Mouse (Mus musculus): ENCODE measurements around the gene Ankdd1a. TPM values are rescaled to one million over a fixed set of nuclear protein-coding genes. Genes with fewer than 3 reads are reported as not detected.
A peak's percentile ranks its signal among the peaks of the same experiment; 100 is the strongest.

The Ankdd1a gene
- not detected in 2 replicates for polyA plus RNA-seq (2015; fragmentation: Nextera tagmentation; extraction: Ambion mirVana)

DNA sequence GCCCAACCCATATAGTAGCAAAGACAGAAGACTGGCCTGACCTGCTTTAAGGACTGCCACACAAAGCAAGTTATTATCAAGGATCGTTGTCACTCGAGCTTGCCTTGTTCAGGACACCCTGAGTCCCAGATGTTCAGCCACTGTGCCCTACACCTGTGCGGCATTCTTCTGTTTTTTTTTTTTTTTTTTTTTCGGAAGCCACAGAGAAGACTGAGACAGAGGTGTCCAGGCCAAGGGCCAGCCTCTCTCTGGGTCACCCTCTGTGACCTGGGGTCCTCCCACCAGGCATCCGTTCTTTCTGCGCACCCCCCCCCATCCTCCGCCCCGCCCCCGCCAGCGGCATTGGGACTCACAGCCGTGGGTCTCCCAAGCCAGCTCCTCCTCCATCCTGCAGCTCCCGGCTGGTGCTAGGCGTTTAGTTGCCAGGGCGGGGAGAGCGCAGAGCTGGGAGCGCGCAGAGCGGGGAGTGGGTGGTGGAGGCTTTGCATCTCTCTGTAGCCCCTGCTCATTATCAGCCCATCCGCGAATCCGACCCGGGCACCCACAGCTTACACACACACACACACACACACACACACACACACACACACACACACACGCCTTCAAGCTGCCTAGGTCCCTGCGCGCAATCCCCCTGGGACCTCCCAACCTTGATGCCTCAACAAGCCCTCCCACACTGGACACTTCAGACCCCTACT, at the start of gene Ankdd1a:
Ankdd1a (minus strand) TSS at position 387 of the 698 bp plus-strand sequence.
- peak within 1 kb of the TSS; percentile 47 for H3K4me2 ChIP-seq (replicated peaks)
- H3K4me1 ChIP-seq (replicated peaks) = peaks cover 9% of the 10 kb centered on the region
- no peaks in the 10 kb centered on the region for H3K9me3 ChIP-seq
- 7% methylated on average over 25 of the region's 25 CpGs for WGBS
- H3K9ac ChIP-seq = no peak within 1 kb of the TSS; the same call in 1 of the 2 replicates
- H3K4me3 ChIP-seq (replicated peaks) = peak within 1 kb of the TSS; percentile 14
- H3K27me3 ChIP-seq (replicated peaks) = peaks cover 4% of the 10 kb centered on the region; the same call in 1 of the 2 replicates
- no peak within 1 kb of the TSS for H3K27ac ChIP-seq
- no peak for ATAC-seq
- no peaks in the 10 kb centered on the region for H3K36me3 ChIP-seq

DNA sequence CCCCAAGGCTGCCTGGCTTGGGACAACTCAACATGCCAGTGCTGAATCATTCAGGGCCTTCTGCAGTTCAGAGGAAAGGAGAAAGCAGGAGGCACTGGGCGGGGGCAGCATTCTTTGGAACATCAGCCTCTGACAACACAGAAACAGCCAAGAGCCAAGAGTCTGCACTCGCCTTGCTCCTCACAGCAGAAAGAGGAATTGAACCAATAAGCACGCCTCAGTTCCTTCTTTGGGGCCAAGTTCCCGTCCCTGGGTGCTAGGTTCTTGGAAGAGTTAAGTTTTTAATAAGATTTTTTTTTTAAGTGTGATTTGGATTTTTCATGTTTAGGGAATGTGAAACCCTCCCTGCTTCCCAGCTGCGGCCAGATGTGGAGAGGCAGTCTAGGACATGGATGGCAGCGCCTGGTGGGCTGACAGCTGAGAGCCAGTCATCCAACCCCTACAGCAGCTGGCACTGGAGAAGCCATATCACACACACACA, 49.5 kb upstream of the Ankdd1a start:
- ATAC-seq = no peak
- WGBS = 64% methylated on average over 6 of the region's 6 CpGs

DNA sequence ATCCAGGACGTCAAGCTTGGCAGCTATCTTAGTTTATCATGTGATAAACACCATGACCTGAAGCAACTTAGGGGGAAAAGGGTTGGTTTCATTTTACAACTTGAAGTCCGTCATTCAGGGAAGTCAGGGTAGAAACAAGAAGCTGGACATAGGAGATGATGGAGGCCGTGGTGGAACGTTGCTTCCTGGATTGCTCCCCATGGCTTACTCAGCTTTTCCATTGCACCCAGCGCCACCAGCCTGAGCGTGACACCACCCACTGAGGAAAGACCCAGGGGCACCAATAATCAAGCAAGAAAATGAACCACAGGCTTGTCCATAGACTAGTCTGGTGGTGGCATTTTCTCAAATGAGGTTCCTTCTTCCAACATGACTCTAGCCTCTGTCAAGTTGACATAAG, 48.8 kb upstream of the Ankdd1a start:
- WGBS = 84% methylated on average over 6 of the region's 6 CpGs
- no peak overlapping the region for H3K4me2 ChIP-seq (replicated peaks)
- H3K4me3 ChIP-seq (replicated peaks) = no peak overlapping the region
- no peaks in the 10 kb centered on the region for H3K9me3 ChIP-seq
- H3K4me1 ChIP-seq (replicated peaks) = 0 out of 2 replicates have a peak, but pooled peaks cover 2% of the 10 kb centered on the region
- H3K27me3 ChIP-seq (replicated peaks) = no peaks in the 10 kb centered on the region
- ATAC-seq = no peak
- no peak overlapping the region for H3K9ac ChIP-seq
- H3K36me3 ChIP-seq = peaks cover 6% of the 10 kb centered on the region; the same call in 1 of the 2 replicates
- H3K27ac ChIP-seq = peak overlapping the region; percentile 72; the same call in 1 of the 2 replicates

More for the DNA sequence above, 49.5 kb upstream of the Ankdd1a start:
- Histone ChIP-seq H3K4me2 (replicated peaks) (no peak overlapping the region), H3K4me3 (replicated peaks) (no peak overlapping the region), H3K36me3 (peaks cover 6% of the 10 kb centered on the region; the same call in 1 of the 2 replicates), H3K9me3 (no peaks in the 10 kb centered on the region), H3K27ac (peak overlapping the region; percentile 72), H3K4me1 (replicated peaks) (0 out of 2 replicates have a peak, but pooled peaks cover 2% of the 10 kb centered on the region), H3K9ac (no peak overlapping the region), H3K27me3 (replicated peaks) (no peaks in the 10 kb centered on the region)

DNA sequence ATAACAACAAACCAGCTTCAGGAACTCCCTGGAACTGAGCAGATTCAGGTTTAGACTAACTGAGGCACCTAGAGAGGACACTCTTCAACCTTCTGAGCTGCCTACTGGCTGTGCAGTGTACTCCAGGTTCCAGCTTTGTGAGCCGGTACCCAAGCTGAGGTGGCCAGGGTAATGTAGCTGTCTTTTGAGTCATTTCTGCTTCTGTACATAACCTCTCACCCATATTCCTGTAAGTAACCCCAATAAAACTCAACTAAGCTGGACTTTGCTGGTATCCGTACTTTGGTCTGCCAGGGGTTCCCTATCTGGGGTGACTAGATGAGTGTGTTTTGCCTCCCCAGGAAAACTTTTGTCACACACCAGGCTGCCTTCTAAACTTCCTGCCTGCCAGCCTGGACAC, 44.7 kb upstream of the Ankdd1a start:
- peak; percentile 39 for ATAC-seq
- Histone ChIP-seq H3K27ac (no peak overlapping the region), H3K36me3 (0 out of 2 replicates have a peak, but pooled peaks cover 8% of the 10 kb centered on the region)

DNA sequence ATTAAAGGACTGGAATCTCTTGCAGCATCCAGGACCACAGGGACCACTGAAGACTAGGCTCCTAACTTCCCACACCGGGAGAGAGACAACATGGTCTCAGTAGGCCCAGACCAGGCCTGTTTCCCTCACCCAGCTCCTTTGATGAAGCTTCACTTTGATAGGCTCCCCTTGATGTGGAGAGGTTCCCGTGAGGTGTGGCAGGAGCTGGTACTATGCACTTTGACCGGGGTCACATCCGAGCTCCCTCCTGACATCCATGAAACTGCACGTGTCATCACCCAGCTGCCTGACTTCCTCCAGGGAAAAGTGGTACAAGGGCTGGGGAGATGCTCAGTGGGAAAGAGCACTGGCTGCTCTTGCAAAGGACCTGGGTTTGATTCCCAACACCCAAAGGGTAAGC, 43.1 kb upstream of the Ankdd1a start:
- Histone ChIP-seq H3K27me3 (replicated peaks) (no peaks in the 10 kb centered on the region), H3K4me2 (replicated peaks) (no peak overlapping the region), H3K4me3 (replicated peaks) (no peak overlapping the region), H3K27ac (no peak overlapping the region), H3K9ac (no peak overlapping the region), H3K4me1 (replicated peaks) (peaks cover 17% of the 10 kb centered on the region), H3K36me3 (0 out of 2 replicates have a peak, but pooled peaks cover 8% of the 10 kb centered on the region), H3K9me3 (no peaks in the 10 kb centered on the region)
- no peak for ATAC-seq
- WGBS = 83% methylated on average over 5 of the region's 5 CpGs

More for the DNA sequence above, 44.7 kb upstream of the Ankdd1a start:
- no peaks in the 10 kb centered on the region for H3K9me3 ChIP-seq
- no peak overlapping the region for H3K4me2 ChIP-seq (replicated peaks)
- no peaks in the 10 kb centered on the region for H3K27me3 ChIP-seq (replicated peaks)
- H3K4me1 ChIP-seq (replicated peaks) = peaks cover 20% of the 10 kb centered on the region
- no peak overlapping the region for H3K9ac ChIP-seq
- H3K4me3 ChIP-seq (replicated peaks) = no peak overlapping the region
- WGBS = 89% methylated on average over 2 of the region's 2 CpGs

DNA sequence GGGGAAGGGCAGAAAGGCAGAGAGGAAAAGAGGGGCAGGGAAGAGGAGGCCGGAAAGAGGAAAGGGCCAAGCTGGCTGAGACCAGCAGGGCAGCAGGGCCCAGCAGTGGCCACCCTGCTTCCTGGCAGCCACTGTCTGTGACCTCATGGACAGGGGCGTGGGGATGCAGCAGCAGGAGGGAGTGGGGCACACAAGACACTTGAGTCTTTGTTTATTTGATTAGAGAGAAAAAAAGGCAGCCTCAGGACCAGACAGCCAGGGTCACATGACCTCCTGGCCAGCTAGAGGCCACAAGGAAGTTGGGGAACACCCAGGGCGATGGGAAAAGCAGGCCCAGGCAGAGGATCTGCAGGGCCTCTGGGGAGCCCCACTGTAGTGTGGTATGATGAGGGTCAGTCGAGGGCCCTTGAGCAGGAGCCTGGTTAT, 42.1 kb upstream of the Ankdd1a start:
- peak; percentile 39; the same call in 1 of the 2 replicates for ATAC-seq
- H3K9me3 ChIP-seq = no peaks in the 10 kb centered on the region
- H3K27me3 ChIP-seq (replicated peaks) = no peaks in the 10 kb centered on the region
- peaks cover 17% of the 10 kb centered on the region for H3K4me1 ChIP-seq (replicated peaks)
- H3K4me3 ChIP-seq (replicated peaks) = no peak overlapping the region
- H3K27ac ChIP-seq = peak overlapping the region; percentile 52
- WGBS = 31% methylated on average over 4 of the region's 4 CpGs
- 0 out of 2 replicates have a peak, but pooled peaks cover 8% of the 10 kb centered on the region for H3K36me3 ChIP-seq
- H3K4me2 ChIP-seq (replicated peaks) = no peak overlapping the region
- H3K9ac ChIP-seq = 0 out of 2 replicates have a peak overlapping the region, but pooled peaks have one; percentile 10

DNA sequence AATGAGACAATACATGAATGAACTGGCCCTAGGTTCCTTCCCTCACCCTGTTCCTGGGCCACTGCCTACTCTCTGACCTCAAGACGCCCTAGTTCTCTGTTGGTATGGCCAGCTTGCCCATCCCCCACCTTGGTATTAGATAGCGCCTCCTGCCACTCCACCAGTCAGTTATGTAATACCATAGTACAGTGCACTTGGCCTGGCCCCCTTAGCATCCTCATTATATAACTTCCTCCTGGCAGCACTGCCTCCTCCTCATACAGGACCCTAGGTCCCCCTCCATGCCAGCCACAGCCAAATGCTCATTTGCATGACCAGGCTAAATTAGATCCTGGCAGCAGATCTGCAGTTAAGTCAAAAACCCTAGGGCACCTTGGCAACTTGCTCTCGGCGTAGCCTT, 41.0 kb upstream of the Ankdd1a start:
- 92% methylated on average over 4 of the region's 4 CpGs for WGBS
- H3K4me2 ChIP-seq (replicated peaks) = no peak overlapping the region
- 0 out of 2 replicates have a peak, but pooled peaks cover 8% of the 10 kb centered on the region for H3K36me3 ChIP-seq
- H3K4me3 ChIP-seq (replicated peaks) = no peak overlapping the region
- no peak overlapping the region for H3K9ac ChIP-seq
- no peaks in the 10 kb centered on the region for H3K27me3 ChIP-seq (replicated peaks)
- H3K4me1 ChIP-seq (replicated peaks) = peaks cover 17% of the 10 kb centered on the region
- no peak for ATAC-seq
- H3K27ac ChIP-seq = no peak overlapping the region
- H3K9me3 ChIP-seq = no peaks in the 10 kb centered on the region

DNA sequence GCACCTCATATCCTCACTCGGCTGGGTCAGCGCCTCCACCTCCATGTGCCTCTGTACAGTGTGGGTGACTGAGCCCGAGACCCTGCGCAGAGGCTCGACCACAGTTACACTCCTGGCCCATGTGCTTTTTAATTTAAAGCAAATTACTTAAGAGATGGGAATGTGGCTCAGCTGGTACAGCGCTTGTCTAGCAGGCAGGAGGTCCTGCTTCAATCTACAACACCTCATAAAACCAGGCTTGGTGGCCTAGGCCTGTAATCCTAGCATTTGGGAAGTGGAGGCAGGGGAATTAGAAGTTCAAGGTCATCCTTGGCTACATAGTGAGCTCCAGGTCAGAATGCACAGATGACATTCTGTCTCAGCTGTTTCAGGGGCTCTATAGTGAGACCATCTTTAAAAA, 38.8 kb upstream of the Ankdd1a start:
- H3K4me3 ChIP-seq (replicated peaks) = no peak overlapping the region
- 92% methylated on average over 6 of the region's 6 CpGs for WGBS
- H3K4me2 ChIP-seq (replicated peaks) = no peak overlapping the region
- H3K27me3 ChIP-seq (replicated peaks) = no peaks in the 10 kb centered on the region
- H3K27ac ChIP-seq = no peak overlapping the region
- ATAC-seq = no peak
- H3K9me3 ChIP-seq = no peaks in the 10 kb centered on the region
- H3K9ac ChIP-seq = no peak overlapping the region
- H3K4me1 ChIP-seq (replicated peaks) = peaks cover 32% of the 10 kb centered on the region
- 0 out of 2 replicates have a peak, but pooled peaks cover 8% of the 10 kb centered on the region for H3K36me3 ChIP-seq

DNA sequence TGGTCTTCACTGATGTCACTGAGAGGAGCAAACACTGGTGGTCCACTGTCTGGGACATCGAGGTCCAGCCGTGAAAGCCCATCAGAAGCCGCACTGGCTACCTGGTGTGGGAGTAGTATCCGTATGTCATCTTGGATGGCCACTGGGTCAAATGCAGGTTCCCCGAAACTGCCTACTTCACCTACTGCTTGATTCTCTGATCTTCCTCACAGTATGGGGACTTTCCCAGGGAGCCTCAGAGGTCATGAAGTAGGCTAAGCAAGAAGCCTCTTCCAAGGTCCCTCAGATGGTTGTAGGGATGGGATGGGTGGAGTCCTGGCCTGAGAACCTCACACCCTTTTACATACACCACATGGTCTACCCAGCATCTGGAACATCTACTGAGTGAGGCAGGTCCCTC, 37.0 kb upstream of the Ankdd1a start:
- ATAC-seq = no peak
- WGBS = 94% methylated on average over 5 of the region's 5 CpGs
- Histone ChIP-seq H3K27ac (no peak overlapping the region), H3K4me3 (replicated peaks) (no peak overlapping the region), H3K27me3 (replicated peaks) (no peaks in the 10 kb centered on the region), H3K36me3 (0 out of 2 replicates have a peak, but pooled peaks cover 2% of the 10 kb centered on the region), H3K9me3 (no peaks in the 10 kb centered on the region), H3K9ac (no peak overlapping the region), H3K4me2 (replicated peaks) (no peak overlapping the region), H3K4me1 (replicated peaks) (peaks cover 23% of the 10 kb centered on the region)

DNA sequence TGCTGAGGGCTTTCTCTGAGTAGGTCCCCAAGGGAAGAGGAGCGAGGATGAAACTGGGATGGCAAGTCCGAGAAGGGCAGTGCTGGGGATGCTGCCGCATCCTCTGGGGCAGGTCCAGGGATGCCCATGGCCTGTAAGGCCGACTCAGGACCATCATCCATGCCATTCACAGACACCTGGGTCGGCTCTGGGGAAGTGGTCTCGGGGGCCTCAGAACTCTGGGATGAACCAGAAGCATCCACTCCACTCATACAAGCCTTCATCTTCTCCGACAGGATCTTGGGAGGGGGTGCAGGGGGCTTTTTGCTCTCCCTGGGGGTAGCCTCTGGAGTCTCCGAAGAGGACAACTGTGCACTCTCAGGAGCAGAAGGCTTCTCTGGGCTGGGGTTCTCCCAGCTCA, 36.4 kb upstream of the Ankdd1a start:
- no peaks in the 10 kb centered on the region for H3K9me3 ChIP-seq
- H3K4me2 ChIP-seq (replicated peaks) = no peak overlapping the region
- peaks cover 22% of the 10 kb centered on the region for H3K4me1 ChIP-seq (replicated peaks)
- H3K27me3 ChIP-seq (replicated peaks) = no peaks in the 10 kb centered on the region
- no peak overlapping the region for H3K4me3 ChIP-seq (replicated peaks)
- ATAC-seq = no peak
- no peak overlapping the region for H3K27ac ChIP-seq
- no peak overlapping the region for H3K9ac ChIP-seq
- no peaks in the 10 kb centered on the region for H3K36me3 ChIP-seq
- 93% methylated on average over 8 of the region's 8 CpGs for WGBS

DNA sequence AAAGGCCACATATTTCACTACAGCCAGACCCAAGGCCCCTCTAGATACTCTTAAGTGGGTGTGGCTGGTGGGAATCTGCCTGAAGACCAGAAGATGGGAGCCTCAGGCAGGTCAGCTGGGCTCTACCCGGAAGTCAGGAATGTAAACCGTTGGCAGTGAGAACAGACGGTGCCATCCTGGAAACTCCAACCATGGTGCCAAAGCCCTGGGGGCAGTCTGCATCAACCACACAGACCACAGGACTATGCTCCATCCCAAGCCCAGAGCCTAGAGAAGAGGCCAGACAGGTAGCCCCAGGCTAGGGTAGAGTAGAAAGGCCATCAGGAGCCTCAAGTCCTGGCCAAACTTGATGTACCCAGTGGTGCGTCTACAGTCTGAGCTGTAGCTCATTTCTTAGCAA, 35.6 kb upstream of the Ankdd1a start:
- no peaks in the 10 kb centered on the region for H3K9me3 ChIP-seq
- no peak overlapping the region for H3K4me3 ChIP-seq (replicated peaks)
- WGBS = 69% methylated on average over 4 of the region's 4 CpGs
- H3K36me3 ChIP-seq = no peaks in the 10 kb centered on the region
- H3K4me1 ChIP-seq (replicated peaks) = peaks cover 24% of the 10 kb centered on the region
- no peak overlapping the region for H3K9ac ChIP-seq
- no peaks in the 10 kb centered on the region for H3K27me3 ChIP-seq (replicated peaks)
- no peak for ATAC-seq
- peak overlapping the region; percentile 88 for H3K27ac ChIP-seq
- no peak overlapping the region for H3K4me2 ChIP-seq (replicated peaks)

DNA sequence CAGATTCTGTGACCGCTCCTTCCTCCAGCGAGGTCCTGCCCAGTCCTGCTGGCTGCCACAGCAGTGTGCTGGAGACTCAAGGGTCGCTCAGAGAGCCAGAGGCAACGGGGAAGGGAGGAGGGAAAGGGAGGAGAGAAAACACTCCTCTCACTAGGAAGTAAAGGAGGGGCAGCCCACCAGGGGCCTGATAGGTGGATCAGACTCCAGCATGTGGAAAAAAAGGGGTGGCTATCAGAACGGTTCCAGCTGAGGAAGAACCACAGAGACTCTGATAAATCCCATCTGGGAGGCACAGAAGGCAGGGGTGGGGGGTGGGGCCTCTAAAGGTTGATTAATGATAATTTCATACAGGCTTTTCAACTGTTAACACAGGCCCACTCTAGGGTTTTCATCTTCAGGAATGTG, 35.0 kb upstream of the Ankdd1a start:
- Histone ChIP-seq H3K9me3 (no peaks in the 10 kb centered on the region), H3K4me1 (replicated peaks) (peaks cover 25% of the 10 kb centered on the region), H3K9ac (peak overlapping the region; percentile 17; the same call in 1 of the 2 replicates), H3K4me3 (replicated peaks) (no peak overlapping the region), H3K27me3 (replicated peaks) (no peaks in the 10 kb centered on the region), H3K27ac (peak overlapping the region; percentile 88), H3K36me3 (no peaks in the 10 kb centered on the region), H3K4me2 (replicated peaks) (peak overlapping the region; percentile 24; the same call in 1 of the 2 replicates)
- 9% methylated on average over 5 of the region's 5 CpGs for WGBS
- peak; percentile 84 for ATAC-seq
